Mouse (Mus musculus) heart, embryonic 10.5 days (tissue): ENCODE results near the gene Dhx29. TPM values are rescaled to one million over a fixed set of nuclear protein-coding genes. Genes with fewer than 3 reads are reported as not detected.

ENCODE experiments used
- polyA plus RNA-seq: library from polyadenylated mRNA; unstranded; fragments of >200 nt; fragmentation: Nextera tagmentation; extraction: Ambion mirVana; gene quantifications from 2 replicates; pipeline ENCODE4 v1.2.1, GENCODE M21; 2016

The Dhx29 gene
- polyA plus RNA-seq, 1 experiment from 2014 or later, result 24.7 TPM

Other genes starting within 250 kb of the Dhx29 start
- 39.6 and 41.3 TPM in 2 replicates for gene Plpp1, start 126.7 kb upstream of the Dhx29 start, polyA plus RNA-seq
- 68.3 and 68.9 TPM in 2 replicates for gene Mtrex, start 56 bp upstream of the Dhx29 start, polyA plus RNA-seq
- gene Ccno, start 60.3 kb downstream of the Dhx29 start, polyA plus RNA-seq, result 0.10 TPM in 1 of 2 replicates, not detected in the other
- gene Mcidas, start 66.4 kb downstream of the Dhx29 start, polyA plus RNA-seq, result 0.13 TPM in 1 of 2 replicates, not detected in the other
- not detected in 2 replicates for gene Cdc20b, start 107.7 kb downstream of the Dhx29 start, polyA plus RNA-seq
- gene Gpx8, start 119.0 kb downstream of the Dhx29 start, polyA plus RNA-seq, result 124 and 134 TPM in 2 replicates
- not detected in 2 replicates for gene Gzma, start 173.5 kb downstream of the Dhx29 start, polyA plus RNA-seq